Mouse (Mus musculus) C2C12 (cell line): ENCODE measurements at regions not wholly inside any gene's neighbourhood (a gene's known extent, or its start where the extent isn't known, plus 50 kb on each side); places are given as distances from the start of the nearest gene placed in this dataset.

Source experiments
- H3K27me3 ChIP-seq: one replicate; pipeline ENCODE4 v1.6.1; 2011; ENCODE audit not compliant: control insufficient read depth, insufficient read depth, insufficient read length
- H3K36me3 ChIP-seq: one replicate; pipeline ENCODE4 v1.6.1; 2011; ENCODE audit not compliant: control insufficient read depth, insufficient read depth
- H3K4me3 ChIP-seq: one replicate; pipeline ENCODE4 v1.5.1; 2011; ENCODE audit warnings: mild to moderate bottlenecking, control low read depth; ENCODE audit not compliant: poor library complexity, insufficient read depth, severe bottlenecking
- H3K79me2 ChIP-seq: one replicate; pipeline ENCODE4 v1.6.1; 2011; ENCODE audit not compliant: control insufficient read depth, insufficient read depth
- H3K79me3 ChIP-seq: one replicate; pipeline ENCODE4 v1.6.1; 2011; ENCODE audit warnings: low read depth, control low read depth
- H3ac ChIP-seq: one replicate; pipeline ENCODE3; 2011; ENCODE audit warnings: low read depth; ENCODE audit not compliant: control insufficient read depth, insufficient read length
- CEBPB ChIP-seq: IDR thresholded peaks from one replicate; pipeline ENCODE4 v1.6.1; 2011; ENCODE audit warnings: low read depth, mild to moderate bottlenecking, control low read depth, moderate library complexity
- CTCF ChIP-seq: IDR thresholded peaks from one replicate; pipeline ENCODE4 v1.5.1; 2011; ENCODE audit not compliant: control insufficient read depth, insufficient read depth, insufficient read length
- FOSL1 ChIP-seq: IDR thresholded peaks from one replicate; pipeline ENCODE4 v1.8.0; 2011; ENCODE audit warnings: mild to moderate bottlenecking, low read length; ENCODE audit not compliant: poor library complexity, insufficient read depth, severe bottlenecking
- MAX ChIP-seq: IDR thresholded peaks from one replicate; pipeline ENCODE4 v1.6.1; 2011; ENCODE audit warnings: mild to moderate bottlenecking, control low read depth
- MYOD1 ChIP-seq: IDR thresholded peaks from one replicate; pipeline ENCODE4 v1.6.1; 2011; ENCODE audit warnings: low read depth; ENCODE audit not compliant: control insufficient read depth, insufficient read length
- MYOG ChIP-seq: IDR thresholded peaks from one replicate; pipeline ENCODE4 v1.6.1; 2011; ENCODE audit not compliant: control insufficient read depth, insufficient read length; ENCODE audit errors: extremely low read depth
- USF1 ChIP-seq: IDR thresholded peaks from one replicate; pipeline ENCODE4 v1.6.1; 2011; ENCODE audit warnings: low read depth, mild to moderate bottlenecking, control low read depth, moderate library complexity

GRCm38 (mm10) chr17:75894934-75895333, 343.2 kb upstream of the Fam98a start:
- no peaks in the 10 kb centered on the region for H3K79me2 ChIP-seq
- no peaks in the 10 kb centered on the region for H3K27me3 ChIP-seq
- H3K36me3 ChIP-seq: no peaks in the 10 kb centered on the region
- no peak overlapping the region for H3K4me3 ChIP-seq
- H3ac ChIP-seq: no peak overlapping the region
- TF ChIP-seq CTCF: no peak
- TF ChIP-seq MAX: no peak
- no peak for TF ChIP-seq MYOG
- TF ChIP-seq CEBPB: no peak
- no peak for TF ChIP-seq FOSL1
- TF ChIP-seq MYOD1: no peak
- TF ChIP-seq USF1: no peak
- H3K79me3 ChIP-seq: no peaks in the 10 kb centered on the region

- H3K36me3 ChIP-seq: no peaks in the 10 kb centered on the region
Observed at GRCm38 (mm10) chr17:75893559-75893958, 341.8 kb upstream of the Fam98a start.

GRCm38 (mm10) chr17:75892156-75892555, 340.4 kb upstream of the Fam98a start:
- no peak for TF ChIP-seq FOSL1
- Histone ChIP-seq H3K36me3 (no peaks in the 10 kb centered on the region), H3K4me3 (no peak overlapping the region), H3K79me3 (no peaks in the 10 kb centered on the region), H3ac (no peak overlapping the region), H3K79me2 (no peaks in the 10 kb centered on the region), H3K27me3 (no peaks in the 10 kb centered on the region)

More at GRCm38 (mm10) chr17:75893559-75893958, 341.8 kb upstream of the Fam98a start:
- H3ac ChIP-seq: no peak overlapping the region
- TF ChIP-seq MYOD1 (no peak), MYOG (no peak), CTCF (no peak), USF1 (no peak), FOSL1 (no peak), MAX (no peak), CEBPB (no peak)
- H3K4me3 ChIP-seq: no peak overlapping the region
- no peaks in the 10 kb centered on the region for H3K27me3 ChIP-seq
- H3K79me2 ChIP-seq: no peaks in the 10 kb centered on the region
- no peaks in the 10 kb centered on the region for H3K79me3 ChIP-seq

- H3K79me3 ChIP-seq: no peaks in the 10 kb centered on the region
- no peak overlapping the region for H3ac ChIP-seq
- TF ChIP-seq FOSL1 (no peak), CEBPB (peak; percentile 82)
- H3K4me3 ChIP-seq: no peak overlapping the region
- no peaks in the 10 kb centered on the region for H3K79me2 ChIP-seq
- no peaks in the 10 kb centered on the region for H3K27me3 ChIP-seq
- no peaks in the 10 kb centered on the region for H3K36me3 ChIP-seq
Observed at GRCm38 (mm10) chr17:75891564-75891963, 339.8 kb upstream of the Fam98a start.

GRCm38 (mm10) chr17:75877848-75878247, 326.1 kb upstream of the Fam98a start:
- Histone ChIP-seq H3K27me3 (no peaks in the 10 kb centered on the region), H3K79me3 (no peaks in the 10 kb centered on the region)
- TF ChIP-seq MAX (no peak), CTCF (no peak), MYOG (no peak), CEBPB (no peak), USF1 (no peak), MYOD1 (no peak), FOSL1 (no peak)

GRCm38 (mm10) chr17:75876895-75877294, 325.1 kb upstream of the Fam98a start:
- Histone ChIP-seq H3ac (no peak overlapping the region), H3K79me3 (no peaks in the 10 kb centered on the region), H3K36me3 (no peaks in the 10 kb centered on the region), H3K79me2 (no peaks in the 10 kb centered on the region), H3K27me3 (no peaks in the 10 kb centered on the region), H3K4me3 (no peak overlapping the region)
- TF ChIP-seq USF1 (no peak), MYOG (no peak), MYOD1 (no peak), CTCF (no peak), FOSL1 (no peak), MAX (no peak), CEBPB (no peak)

More at GRCm38 (mm10) chr17:75877848-75878247, 326.1 kb upstream of the Fam98a start:
- H3K79me2 ChIP-seq: no peaks in the 10 kb centered on the region
- no peaks in the 10 kb centered on the region for H3K36me3 ChIP-seq
- no peak overlapping the region for H3ac ChIP-seq
- no peak overlapping the region for H3K4me3 ChIP-seq
